Mouse (Mus musculus) kidney, adult 2 months (tissue): ENCODE measurements around the gene Ptpdc1.

Experiments
- CTCF ChIP-seq: fragments of 200-500 bp; conservative IDR thresholded peaks from 2 replicates; pipeline ENCODE4 v1.5.1; 2011; ENCODE audit warnings: low read depth, mild to moderate bottlenecking, control low read depth, low read length, moderate library complexity, mixed read lengths; ENCODE audit not compliant: insufficient read depth, insufficient read length
- POLR2A ChIP-seq: fragments of 200-500 bp; IDR thresholded peaks from one replicate; pipeline ENCODE4 v1.6.1; 2011; ENCODE audit warnings: low read depth, low read length, control low read depth

DNA sequence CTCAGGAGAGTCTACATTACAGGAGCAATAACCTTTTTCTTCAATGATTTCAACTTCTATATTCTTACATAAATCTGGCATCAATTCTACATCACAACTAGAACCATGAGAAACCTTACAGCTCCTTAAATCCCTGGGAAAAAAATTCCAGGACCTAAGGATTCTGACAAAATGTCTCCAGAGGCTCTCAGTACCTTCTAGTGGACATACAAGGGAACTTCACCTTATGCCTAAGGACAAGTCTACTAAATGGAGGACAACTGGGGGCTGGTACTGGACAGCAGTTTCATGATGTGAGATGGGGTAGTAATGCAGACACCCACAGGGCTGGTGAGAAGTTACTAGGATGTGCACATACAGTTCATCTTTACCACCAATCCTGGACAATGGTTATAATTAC lies 34.7 kb downstream of the Ptpdc1 start:
- TF ChIP-seq CTCF: no peak
- TF ChIP-seq POLR2A: no peak
